18 mouse cellular contexts compared by ENCODE assay signal in the genomic region with DNA sequence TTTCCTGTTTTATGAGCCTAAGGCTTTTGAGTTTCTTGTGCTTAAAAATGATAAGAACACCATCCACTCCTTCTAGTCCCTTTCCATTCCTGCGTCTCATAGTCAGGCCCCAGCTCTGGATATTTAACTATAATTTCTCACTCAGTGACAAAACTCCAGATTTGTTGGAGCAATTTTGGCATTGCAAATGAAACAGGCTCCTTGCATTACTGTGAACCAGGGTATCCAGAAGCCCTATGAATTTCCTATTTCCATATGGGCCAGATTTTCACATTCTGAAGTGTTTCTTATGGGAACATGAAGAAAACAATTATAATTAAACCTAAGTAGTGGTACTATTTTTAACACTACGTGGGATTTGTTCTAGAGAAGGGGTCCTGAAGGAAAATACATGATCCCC.
"Had no signal": no experiment of that assay in that cellular context is flagged by ENCODE, and none has a peak within 500 bp of the region (broad histone marks: within the 10 kb centered on the region; RNA-seq: fewer than 3 reads in every experiment).

No protein-coding gene starts in this region.

- H3K4me1 ChIP-seq: kidney, embryonic 15.5 days; limb, embryonic 12.5 days; limb, embryonic 15.5 days; lung, embryonic 15.5 days had no signal

- H3K4me3 ChIP-seq: kidney, embryonic 15.5 days; limb, embryonic 12.5 days; limb, embryonic 15.5 days; lung, embryonic 15.5 days had no signal

- DNase-seq: kidney, adult 8-10 months; kidney, postnatal 10 days; kidney, postnatal 36 days; left cerebral cortex, postnatal 4 days; lung, adult 18-20 months; lung, postnatal 10 days; lung, postnatal 36 days; midbrain, embryonic 14.5 days; thymus, adult 2 months; thymus, postnatal 14 days; thymus, postnatal 4 days had no signal

- H3K9me3 ChIP-seq: kidney, embryonic 15.5 days; limb, embryonic 12.5 days; limb, embryonic 15.5 days; lung, embryonic 15.5 days had no signal

- H3K9ac ChIP-seq: kidney, embryonic 15.5 days; limb, embryonic 12.5 days; limb, embryonic 15.5 days; liver, embryonic 14.5 days; lung, embryonic 15.5 days had no signal

- H3K27me3 ChIP-seq: kidney, embryonic 15.5 days; limb, embryonic 12.5 days; limb, embryonic 15.5 days; lung, embryonic 15.5 days had no signal

- H3K4me2 ChIP-seq: kidney, embryonic 15.5 days; limb, embryonic 12.5 days; limb, embryonic 15.5 days; liver, embryonic 11.5 days; lung, embryonic 15.5 days; midbrain, embryonic 11.5 days had no signal

- H3K27ac ChIP-seq: kidney, embryonic 15.5 days; limb, embryonic 12.5 days; limb, embryonic 15.5 days; liver, embryonic 14.5 days; lung, embryonic 15.5 days had no signal

- H3K36me3 ChIP-seq: kidney, embryonic 15.5 days; limb, embryonic 12.5 days; limb, embryonic 15.5 days; lung, embryonic 15.5 days had no signal
